Mouse (Mus musculus): ENCODE data around the gene Pnpla5. TPM values are rescaled to one million over a fixed set of nuclear protein-coding genes. Genes with fewer than 3 reads are reported as not detected.
"Not testable (repeated sequence)": the region's sequence is repeated elsewhere in the genome, so short reads cannot be mapped to it uniquely, and the experiment has no call there.

Gene Pnpla5
- polyA plus RNA-seq, 2 experiments = not detected

GRCm38 (mm10) chr15:84105105-84105923 lies 17.7 kb downstream of the Pnpla5 start, which contains the start of gene Sult4a1:
TSS of gene Sult4a1 (minus strand) at chr15:84105754.
- Histone ChIP-seq H3K9me3 (ENCODE audit: control insufficient read depth, low read length) (no peaks in the 10 kb centered on the region), H3K4me1 (ENCODE audit: control insufficient read depth, insufficient read depth, low read length) (no peaks in the 10 kb centered on the region), H3K9ac (ENCODE audit: low read depth, low read length, severe bottlenecking) (peak within 1 kb of the TSS; percentile 46), H3K4me2 (replicated peaks; ENCODE audit: low read depth, low read length, severe bottlenecking) (peak within 1 kb of the TSS; percentile 88), H3K4me3 (replicated peaks; ENCODE audit: low read length) (peak within 1 kb of the TSS; percentile 47), H3K27me3 (ENCODE audit: control insufficient read depth, insufficient read depth, low read length) (peaks cover 28% of the 10 kb centered on the region), H3K36me3 (ENCODE audit: control insufficient read depth, insufficient read depth, low read length) (no peaks in the 10 kb centered on the region), H3K27ac (replicated peaks; ENCODE audit: low read depth, low read length) (no peak within 1 kb of the TSS)
- no peak for TF ChIP-seq POLR2A (IDR thresholded peaks at IDR 0.05; ENCODE audit: borderline replicate concordance, extremely low read depth, insufficient read depth, insufficient read length)
- DNase-seq (ENCODE audit: low spot score) (no peak), ATAC-seq (ENCODE audit: low FRiP score, low read depth) (no peak)
- WGBS = 2% methylated on average over 75 of the region's 77 CpGs

DNA sequence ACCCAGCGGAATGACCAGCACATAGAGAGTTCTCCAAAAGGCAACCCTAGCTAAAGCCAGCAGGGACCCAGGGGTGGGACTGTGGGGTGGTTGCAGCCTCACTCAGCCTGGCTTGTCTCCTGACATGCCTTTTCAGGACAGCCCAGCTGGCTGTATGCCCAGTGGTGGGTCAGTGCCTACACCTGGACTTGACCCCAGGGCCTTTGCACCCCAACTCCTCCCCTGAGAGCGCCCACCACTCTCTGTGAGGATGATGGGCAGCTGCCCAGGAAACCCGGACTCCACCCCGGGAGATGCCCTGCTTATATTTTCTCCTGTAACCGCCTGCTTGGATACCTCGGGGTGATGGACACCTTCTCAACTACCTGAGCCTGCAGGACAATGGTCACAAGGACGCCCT lies 18.3 kb downstream of the Pnpla5 start:
- H3K4me1 ChIP-seq (ENCODE audit: control insufficient read depth, insufficient read depth, low read length) = no peaks in the 10 kb centered on the region
- H3K27ac ChIP-seq (replicated peaks; ENCODE audit: low read depth, low read length) = no peak overlapping the region
- H3K27me3 ChIP-seq (ENCODE audit: control insufficient read depth, insufficient read depth, low read length) = peaks cover 28% of the 10 kb centered on the region
- DNase-seq (ENCODE audit: low spot score) (no peak), ATAC-seq (ENCODE audit: low FRiP score, low read depth) (no peak)
- H3K36me3 ChIP-seq (ENCODE audit: control insufficient read depth, insufficient read depth, low read length) = no peaks in the 10 kb centered on the region
- WGBS = 82% methylated on average over 7 of the region's 7 CpGs
- no peak for TF ChIP-seq POLR2A (IDR thresholded peaks at IDR 0.05; ENCODE audit: borderline replicate concordance, extremely low read depth, insufficient read depth, insufficient read length)
- peak overlapping the region; percentile 88; the same call in 1 of the 2 replicates for H3K4me2 ChIP-seq (replicated peaks; ENCODE audit: low read depth, low read length, severe bottlenecking)
- peak overlapping the region; percentile 47; the same call in 1 of the 2 replicates for H3K4me3 ChIP-seq (replicated peaks; ENCODE audit: low read length)
- no peaks in the 10 kb centered on the region for H3K9me3 ChIP-seq (ENCODE audit: control insufficient read depth, low read length)
- no peak overlapping the region for H3K9ac ChIP-seq (ENCODE audit: low read depth, low read length, severe bottlenecking)

- 86% methylated on average over 15 of the region's 15 CpGs for WGBS
- not testable (repeated sequence) for H3K27me3 ChIP-seq (ENCODE audit: control insufficient read depth, insufficient read depth, low read length); H3K4me2 ChIP-seq (replicated peaks; ENCODE audit: low read depth, low read length, severe bottlenecking); ATAC-seq (ENCODE audit: low FRiP score, low read depth); H3K9ac ChIP-seq (ENCODE audit: low read depth, low read length, severe bottlenecking); H3K4me1 ChIP-seq (ENCODE audit: control insufficient read depth, insufficient read depth, low read length); H3K36me3 ChIP-seq (ENCODE audit: control insufficient read depth, insufficient read depth, low read length); DNase-seq (ENCODE audit: low spot score); H3K4me3 ChIP-seq (replicated peaks; ENCODE audit: low read length); H3K27ac ChIP-seq (replicated peaks; ENCODE audit: low read depth, low read length); H3K9me3 ChIP-seq (ENCODE audit: control insufficient read depth, low read length)
These were observed 25.4 kb downstream of the Pnpla5 start for GRCm38 (mm10) chr15:84097536-84097935.

- WGBS = 81% methylated on average over 8 of the region's 8 CpGs
- Histone ChIP-seq H3K4me1 (ENCODE audit: control insufficient read depth, insufficient read depth, low read length) (no peaks in the 10 kb centered on the region), H3K4me2 (replicated peaks; ENCODE audit: low read depth, low read length, severe bottlenecking) (no peak overlapping the region), H3K4me3 (replicated peaks; ENCODE audit: low read length) (no peak overlapping the region), H3K27me3 (ENCODE audit: control insufficient read depth, insufficient read depth, low read length) (no peaks in the 10 kb centered on the region), H3K9ac (ENCODE audit: low read depth, low read length, severe bottlenecking) (no peak overlapping the region), H3K36me3 (ENCODE audit: control insufficient read depth, insufficient read depth, low read length) (no peaks in the 10 kb centered on the region), H3K27ac (replicated peaks; ENCODE audit: low read depth, low read length) (no peak overlapping the region), H3K9me3 (ENCODE audit: control insufficient read depth, low read length) (no peaks in the 10 kb centered on the region)
- DNase-seq (ENCODE audit: low spot score) = no peak
- no peak for ATAC-seq (ENCODE audit: low FRiP score, low read depth)
- TF ChIP-seq POLR2A (IDR thresholded peaks at IDR 0.05; ENCODE audit: borderline replicate concordance, extremely low read depth, insufficient read depth, insufficient read length) = no peak
These were observed 26.9 kb downstream of the Pnpla5 start for GRCm38 (mm10) chr15:84096051-84096450.

- ATAC-seq (ENCODE audit: low FRiP score, low read depth) = no peak
These were observed 28.1 kb downstream of the Pnpla5 start for GRCm38 (mm10) chr15:84094921-84095320.

More at GRCm38 (mm10) chr15:84094921-84095320, 28.1 kb downstream of the Pnpla5 start:
- no peak overlapping the region for H3K27ac ChIP-seq (replicated peaks; ENCODE audit: low read depth, low read length)
- no peaks in the 10 kb centered on the region for H3K36me3 ChIP-seq (ENCODE audit: control insufficient read depth, insufficient read depth, low read length)
- no peak for TF ChIP-seq POLR2A (IDR thresholded peaks at IDR 0.05; ENCODE audit: borderline replicate concordance, extremely low read depth, insufficient read depth, insufficient read length)
- H3K4me1 ChIP-seq (ENCODE audit: control insufficient read depth, insufficient read depth, low read length) = no peaks in the 10 kb centered on the region
- H3K4me3 ChIP-seq (replicated peaks; ENCODE audit: low read length) = no peak overlapping the region
- H3K27me3 ChIP-seq (ENCODE audit: control insufficient read depth, insufficient read depth, low read length) = no peaks in the 10 kb centered on the region
- no peaks in the 10 kb centered on the region for H3K9me3 ChIP-seq (ENCODE audit: control insufficient read depth, low read length)
- 58% methylated on average over 7 of the region's 7 CpGs for WGBS
- H3K4me2 ChIP-seq (replicated peaks; ENCODE audit: low read depth, low read length, severe bottlenecking) = no peak overlapping the region
- H3K9ac ChIP-seq (ENCODE audit: low read depth, low read length, severe bottlenecking) = no peak overlapping the region
- no peak for DNase-seq (ENCODE audit: low spot score)
